Mouse (Mus musculus): ENCODE results near the gene Olfr1489. TPM values are rescaled to one million over a fixed set of nuclear protein-coding genes. Genes with fewer than 3 reads are reported as not detected.

Gene Olfr1489
- not detected for total RNA-seq (2023)

DNA sequence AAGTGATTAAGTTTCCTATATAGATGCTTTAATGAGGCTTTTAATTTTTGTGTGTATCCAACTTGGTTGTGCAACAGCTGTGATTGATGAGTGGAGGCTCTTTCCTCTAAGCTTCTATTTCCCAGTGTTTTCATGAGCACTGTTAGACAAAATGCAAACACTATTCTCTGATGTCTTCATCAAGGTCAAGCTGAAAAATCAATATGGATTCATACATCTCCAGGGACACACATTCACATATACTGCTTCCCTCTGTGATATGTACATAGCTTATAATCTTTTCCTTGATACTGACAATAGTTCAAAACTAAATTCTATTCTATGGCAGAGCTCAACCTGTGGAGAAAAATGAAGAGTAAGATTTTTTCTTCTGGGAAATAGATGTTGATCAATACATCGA lies at the start of gene Olfr1489:
Gene Olfr1489 (plus strand): TSS at position 301 of the 400 bp plus-strand sequence.

DNA sequence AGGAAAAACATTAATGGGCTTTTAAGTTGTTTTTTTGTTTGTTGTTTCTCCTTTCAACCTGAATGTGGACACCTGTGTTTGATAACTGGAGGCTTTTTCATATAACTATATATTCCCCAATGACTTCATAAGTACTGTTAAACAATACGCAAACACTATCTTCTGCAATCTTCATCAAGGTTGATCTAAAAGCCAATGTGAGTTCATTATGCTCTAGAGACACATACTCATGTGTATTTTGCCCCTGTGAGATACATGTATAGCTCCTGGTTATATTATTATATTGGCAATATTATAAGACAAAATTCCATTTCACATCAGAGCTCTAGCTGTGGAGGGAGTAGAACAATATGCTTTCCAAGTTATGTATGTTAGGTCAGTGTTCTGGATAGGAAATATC lies 48.2 kb upstream of the Olfr1489 start, which contains the start of gene Olfr1484:
Gene Olfr1484 (plus strand): TSS at position 301 of the 400 bp plus-strand sequence.

DNA sequence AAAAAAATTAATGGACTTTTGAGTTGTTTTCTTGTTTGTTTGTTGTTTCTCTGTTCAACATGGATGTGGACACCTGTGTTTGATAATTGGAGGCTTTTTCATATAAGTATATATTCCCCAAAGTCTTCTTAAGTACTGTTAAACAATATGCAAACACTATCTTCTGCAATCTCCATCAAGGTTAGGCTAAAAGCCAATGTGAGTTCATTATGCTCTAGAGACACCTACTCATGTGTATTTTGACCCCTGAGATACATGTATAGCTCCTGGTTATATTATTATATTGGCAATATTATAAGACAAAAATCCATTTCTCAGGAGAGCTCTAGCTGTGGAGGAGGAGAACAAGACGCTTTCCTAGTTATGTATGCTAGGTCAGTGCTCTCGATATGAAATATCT lies 14.3 kb upstream of the Olfr1489 start, which contains the start of gene Olfr1487:
Gene Olfr1487 (plus strand): TSS at position 301 of the 400 bp plus-strand sequence.

GRCm38 (mm10) chr19:13650791-13651190 lies 19.4 kb downstream of the Olfr1489 start, which contains the start of gene Olfr1490:
Gene Olfr1490 (plus strand): TSS chr19:13651091.

Other genes with a start within 250 kb of the Olfr1489 start
- gene Olfr1469, start 223.8 kb upstream of the Olfr1489 start, total RNA-seq (2023) = not detected
- gene Olfr1471, start 188.2 kb upstream of the Olfr1489 start, total RNA-seq (2023) = not detected
- gene Olfr1472, start 175.5 kb upstream of the Olfr1489 start, total RNA-seq (2023) = not detected
- gene Olfr1474, start 162.1 kb upstream of the Olfr1489 start, total RNA-seq (2023) = not detected
- gene Olfr1475, start 151.4 kb upstream of the Olfr1489 start, total RNA-seq (2023) = not detected
- gene Olfr1477, start 131.1 kb upstream of the Olfr1489 start, total RNA-seq (2023) = not detected
- not detected for gene Olfr1480, start 103.7 kb upstream of the Olfr1489 start, total RNA-seq (2023)
- gene Olfr1484, start 48.1 kb upstream of the Olfr1489 start, total RNA-seq (2023) = not detected
- gene Olfr1487, start 14.2 kb upstream of the Olfr1489 start, total RNA-seq (2023) = not detected
- gene Olfr1490, start 19.5 kb downstream of the Olfr1489 start, total RNA-seq (2023) = not detected
- not detected for gene Olfr1491, start 65.6 kb downstream of the Olfr1489 start, total RNA-seq (2023)
- gene Olfr1493-ps1, start 91.7 kb downstream of the Olfr1489 start, total RNA-seq (2023) = not detected
- not detected for gene Olfr1494, start 108.1 kb downstream of the Olfr1489 start, total RNA-seq (2023)
- not detected for gene Olfr1495, start 133.0 kb downstream of the Olfr1489 start, total RNA-seq (2023)
- gene Olfr1496, start 146.3 kb downstream of the Olfr1489 start, total RNA-seq (2023) = not detected
- not detected for gene Olfr1497, start 166.6 kb downstream of the Olfr1489 start, total RNA-seq (2023)
- gene Olfr1499, start 187.8 kb downstream of the Olfr1489 start, total RNA-seq (2023) = not detected
- not detected for gene Olfr1500, start 198.9 kb downstream of the Olfr1489 start, total RNA-seq (2023)
- gene Olfr1501, start 219.1 kb downstream of the Olfr1489 start, total RNA-seq (2023) = not detected
- not detected for gene Olfr1502, start 230.2 kb downstream of the Olfr1489 start, total RNA-seq (2023)